Mouse (Mus musculus): ENCODE data around the gene Gnai1. TPM values are rescaled to one million over a fixed set of nuclear protein-coding genes. Genes with fewer than 3 reads are reported as not detected.
A peak's percentile ranks its signal among the peaks of the same experiment; 100 is the strongest.

Gnai1 gene
- polyA plus RNA-seq, 1 experiment from 2014 or later, result 41.2 TPM

GRCm38 (mm10) chr5:18274352-18274940 is 85.7 kb downstream of the Gnai1 start:
- Histone ChIP-seq H3K9ac (replicated peaks) (no peak overlapping the region), H3K27me3 (no peaks in the 10 kb centered on the region), H3K4me2 (replicated peaks) (no peak overlapping the region), H3K9me3 (no peaks in the 10 kb centered on the region), H3K4me3 (replicated peaks) (no peak overlapping the region), H3K27ac (no peak overlapping the region), H3K36me3 (peaks cover 6% of the 10 kb centered on the region; the same call in 1 of the 2 replicates), H3K4me1 (replicated peaks) (no peaks in the 10 kb centered on the region)
- WGBS, result 94% methylated on average over 7 of the region's 7 CpGs
- ATAC-seq, result no peak

GRCm38 (mm10) chr5:18273291-18274284 is 86.6 kb downstream of the Gnai1 start:
- H3K4me3 ChIP-seq (replicated peaks), result no peak overlapping the region
- no peak overlapping the region for H3K9ac ChIP-seq (replicated peaks)
- peaks cover 6% of the 10 kb centered on the region; the same call in 1 of the 2 replicates for H3K36me3 ChIP-seq
- H3K27ac ChIP-seq, result no peak overlapping the region
- no peak overlapping the region for H3K4me2 ChIP-seq (replicated peaks)
- no peaks in the 10 kb centered on the region for H3K27me3 ChIP-seq
- 89% methylated on average over 11 of the region's 11 CpGs for WGBS
- H3K9me3 ChIP-seq, result no peaks in the 10 kb centered on the region
- no peaks in the 10 kb centered on the region for H3K4me1 ChIP-seq (replicated peaks)
- no peak for ATAC-seq

GRCm38 (mm10) chr5:18250379-18251017 is 109.7 kb downstream of the Gnai1 start:
- no peak overlapping the region for H3K4me3 ChIP-seq (replicated peaks)
- no peak overlapping the region for H3K27ac ChIP-seq
- no peaks in the 10 kb centered on the region for H3K4me1 ChIP-seq (replicated peaks)
- WGBS, result 91% methylated on average over 5 of the region's 5 CpGs
- no peaks in the 10 kb centered on the region for H3K36me3 ChIP-seq
- H3K9ac ChIP-seq (replicated peaks), result no peak overlapping the region
- no peaks in the 10 kb centered on the region for H3K27me3 ChIP-seq
- no peak for ATAC-seq
- H3K9me3 ChIP-seq, result no peaks in the 10 kb centered on the region
- no peak overlapping the region for H3K4me2 ChIP-seq (replicated peaks)

DNA sequence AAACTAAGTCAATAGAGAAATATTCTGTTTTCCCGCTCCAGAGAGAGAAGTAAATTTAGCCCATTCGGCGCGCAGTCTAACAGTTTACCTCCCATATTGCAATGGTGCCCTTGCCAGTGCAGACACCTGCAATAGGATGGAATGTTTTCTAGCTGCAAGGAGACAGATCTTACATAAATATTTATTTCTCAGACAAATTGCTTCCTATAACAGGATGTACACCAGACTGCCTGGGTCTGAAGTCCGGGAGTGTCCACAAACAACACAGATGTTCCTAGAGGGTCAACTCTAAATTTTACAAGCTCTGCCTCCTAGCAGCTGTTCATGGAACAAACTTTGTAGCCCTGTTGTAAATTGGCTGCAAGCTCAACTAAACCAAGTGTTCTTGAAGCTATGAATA is 111.0 kb downstream of the Gnai1 start:
- Histone ChIP-seq H3K36me3 (no peaks in the 10 kb centered on the region), H3K4me1 (replicated peaks) (no peaks in the 10 kb centered on the region), H3K4me2 (replicated peaks) (no peak overlapping the region), H3K4me3 (replicated peaks) (no peak overlapping the region), H3K9ac (replicated peaks) (no peak overlapping the region), H3K27ac (no peak overlapping the region), H3K27me3 (no peaks in the 10 kb centered on the region), H3K9me3 (no peaks in the 10 kb centered on the region)
- WGBS, result 96% methylated on average over 5 of the region's 5 CpGs
- ATAC-seq, result no peak

- no peaks in the 10 kb centered on the region for H3K27me3 ChIP-seq
- WGBS, result 25% methylated on average over 1 of the region's 1 CpGs
- ATAC-seq, result peak; percentile 67; the same call in 1 of the 2 replicates
- H3K9me3 ChIP-seq, result no peaks in the 10 kb centered on the region
- H3K4me2 ChIP-seq (replicated peaks), result no peak overlapping the region
- H3K9ac ChIP-seq (replicated peaks), result no peak overlapping the region
- H3K4me3 ChIP-seq (replicated peaks), result no peak overlapping the region
- no peaks in the 10 kb centered on the region for H3K36me3 ChIP-seq
- H3K4me1 ChIP-seq (replicated peaks), result 0 out of 2 replicates have a peak, but pooled peaks cover 3% of the 10 kb centered on the region
- H3K27ac ChIP-seq, result no peak overlapping the region
Observed at GRCm38 (mm10) chr5:18229396-18229795, 130.8 kb downstream of the Gnai1 start.

DNA sequence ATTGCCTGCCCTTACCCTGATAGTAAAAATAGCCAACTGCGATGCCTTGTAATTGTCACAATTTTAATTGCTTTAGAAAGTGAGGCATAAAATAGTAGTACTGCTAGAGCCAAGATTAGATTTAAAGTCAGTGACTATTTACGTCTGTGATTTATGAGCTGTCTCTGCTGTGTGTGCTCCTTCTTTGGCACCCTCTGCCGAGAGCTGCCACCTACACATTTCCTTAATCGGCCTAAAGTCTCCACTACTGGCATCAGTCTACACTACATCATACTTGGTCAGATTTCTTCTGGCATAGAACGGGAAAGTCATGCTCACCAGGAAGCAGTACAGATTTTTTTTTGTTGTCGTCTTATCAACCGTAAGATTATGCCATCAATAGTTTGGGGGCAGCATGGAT is 131.3 kb downstream of the Gnai1 start:
- H3K9ac ChIP-seq (replicated peaks), result no peak overlapping the region
- H3K9me3 ChIP-seq, result no peaks in the 10 kb centered on the region
- H3K36me3 ChIP-seq, result no peaks in the 10 kb centered on the region
- H3K4me3 ChIP-seq (replicated peaks), result no peak overlapping the region
- WGBS, result 86% methylated on average over 7 of the region's 7 CpGs
- no peak overlapping the region for H3K27ac ChIP-seq
- no peak for ATAC-seq
- no peak overlapping the region for H3K4me2 ChIP-seq (replicated peaks)
- H3K4me1 ChIP-seq (replicated peaks), result 0 out of 2 replicates have a peak, but pooled peaks cover 3% of the 10 kb centered on the region
- H3K27me3 ChIP-seq, result no peaks in the 10 kb centered on the region

DNA sequence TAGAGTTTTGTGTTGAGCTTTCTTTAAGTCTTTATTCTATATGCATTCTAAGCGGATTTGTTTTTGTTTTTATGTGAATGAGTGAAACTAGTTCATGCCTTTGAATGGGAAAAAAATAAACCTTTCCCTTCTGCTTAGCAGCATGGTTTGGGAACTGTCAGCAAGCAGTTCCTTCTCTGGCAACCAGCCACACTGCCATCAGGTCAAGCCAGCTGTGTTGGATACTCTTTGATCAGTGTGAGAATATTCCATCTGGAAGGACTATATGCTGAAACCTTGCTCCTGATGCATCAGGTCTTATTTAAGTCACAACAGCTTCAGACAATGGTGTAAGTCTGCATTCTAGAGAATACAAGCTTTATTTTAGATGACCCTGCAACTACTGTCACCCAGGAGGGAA is 139.3 kb downstream of the Gnai1 start:
- Histone ChIP-seq H3K27ac (no peak overlapping the region), H3K4me1 (replicated peaks) (no peaks in the 10 kb centered on the region), H3K9ac (replicated peaks) (no peak overlapping the region), H3K9me3 (no peaks in the 10 kb centered on the region), H3K4me2 (replicated peaks) (no peak overlapping the region), H3K4me3 (replicated peaks) (no peak overlapping the region), H3K36me3 (no peaks in the 10 kb centered on the region), H3K27me3 (no peaks in the 10 kb centered on the region)
- 56% methylated on average over 1 of the region's 1 CpGs for WGBS
- no peak for ATAC-seq

DNA sequence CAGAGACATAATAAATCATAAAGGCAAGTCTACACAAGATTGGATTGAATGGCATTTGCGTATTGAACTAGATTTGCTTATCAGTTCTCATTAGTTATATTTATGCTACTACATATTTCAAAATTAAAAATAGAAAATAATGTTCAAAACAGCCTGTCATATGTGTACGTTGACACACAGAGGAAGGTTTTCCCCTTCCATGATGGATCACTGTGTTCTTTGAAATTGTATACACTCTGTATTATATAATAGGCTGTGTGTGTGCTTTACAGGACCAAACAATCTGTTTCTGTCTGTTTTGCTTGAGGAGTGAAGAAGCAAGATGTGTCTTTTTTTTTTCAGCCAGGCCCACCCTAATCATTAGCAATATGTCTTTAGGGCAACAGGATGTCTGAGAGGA is 141.9 kb downstream of the Gnai1 start:
- WGBS, result 91% methylated on average over 2 of the region's 2 CpGs
- Histone ChIP-seq H3K27ac (no peak overlapping the region), H3K9ac (replicated peaks) (no peak overlapping the region), H3K4me2 (replicated peaks) (no peak overlapping the region), H3K4me3 (replicated peaks) (no peak overlapping the region), H3K4me1 (replicated peaks) (no peaks in the 10 kb centered on the region), H3K9me3 (no peaks in the 10 kb centered on the region), H3K36me3 (no peaks in the 10 kb centered on the region), H3K27me3 (no peaks in the 10 kb centered on the region)
- no peak for ATAC-seq

- Histone ChIP-seq H3K4me2 (replicated peaks) (no peak overlapping the region), H3K4me1 (replicated peaks) (no peaks in the 10 kb centered on the region), H3K27ac (no peak overlapping the region), H3K27me3 (no peaks in the 10 kb centered on the region), H3K36me3 (no peaks in the 10 kb centered on the region), H3K9ac (replicated peaks) (no peak overlapping the region), H3K9me3 (no peaks in the 10 kb centered on the region), H3K4me3 (replicated peaks) (no peak overlapping the region)
- no peak for ATAC-seq
Observed at GRCm38 (mm10) chr5:18217856-18218255, 142.3 kb downstream of the Gnai1 start.
